1 mouse cellular context compared by ENCODE assay signal in genomic region chr11:69927501-69927900, GRCm38 (mm10).
A peak's percentile ranks its signal among the peaks of the same experiment; 100 is the strongest.
TF ChIP-seq lines count a peak whose summit lies in the region.

No protein-coding gene starts in this region.

TF ChIP-seq in MEL, 35 proteins besides CTCF, POLR2A, EP300 and RAD21:
- TF ChIP-seq USF1 (IDR thresholded peaks at IDR 0.05; ENCODE audit: low read depth, low read length), result no peak
- peak; percentile 72; the same call in 1 of the 2 replicates for TF ChIP-seq POLR2AphosphoS5 (IDR thresholded peaks at IDR 0.05; ENCODE audit: borderline replicate concordance, low read depth, low read length)
TF ChIP-seq in MEL: peak in this region for 1.
